Mouse (Mus musculus) heart, embryonic 11.5 days (tissue): ENCODE results near the gene Mpz. TPM values are rescaled to one million over a fixed set of nuclear protein-coding genes. Genes with fewer than 3 reads are reported as not detected.

Experiments
- ATAC-seq: fragments of 200-750 bp; cut with Nextera tagmentation; replicated peaks from 2 replicates; pipeline ENCODE4 v1.8.0; 2017; ENCODE audit warnings: moderate library complexity; ENCODE audit not compliant: insufficient number of reproducible peaks, low FRiP score, low TSS enrichment
- H3K27ac ChIP-seq: fragments of 300-500 bp; sonication (generic); 2 replicates; pipeline ENCODE4 v1.5.1; 2014; ENCODE audit warnings: mild to moderate bottlenecking, low read depth, low read length
- H3K27me3 ChIP-seq: fragments of 300-500 bp; sonication (generic); 2 replicates; pipeline ENCODE4 v1.6.1; 2014; ENCODE audit warnings: mild to moderate bottlenecking, low read length, mixed read lengths; ENCODE audit not compliant: control insufficient read depth, insufficient read depth
- H3K36me3 ChIP-seq: fragments of 300-500 bp; sonication (generic); 2 replicates; pipeline ENCODE4 v1.6.1; 2014; ENCODE audit warnings: mild to moderate bottlenecking, low read length, moderate library complexity, mixed read lengths; ENCODE audit not compliant: control insufficient read depth, insufficient read depth
- H3K4me1 ChIP-seq: fragments of 300-500 bp; sonication (generic); 2 replicates; pipeline ENCODE4 v1.6.1; 2014; ENCODE audit warnings: low read length; ENCODE audit not compliant: control insufficient read depth, insufficient read depth
- H3K4me2 ChIP-seq: fragments of 300-500 bp; sonication (generic); 2 replicates; pipeline ENCODE4 v1.6.1; 2014; ENCODE audit warnings: mild to moderate bottlenecking, moderate library complexity
- H3K4me3 ChIP-seq: fragments of 300-500 bp; sonication (generic); 2 replicates; pipeline ENCODE4 v1.5.1; 2014; ENCODE audit warnings: low read depth, low read length
- H3K9ac ChIP-seq: fragments of 300-500 bp; sonication (generic); 2 replicates; pipeline ENCODE4 v1.6.1; 2014; ENCODE audit warnings: mild to moderate bottlenecking, low read depth, low read length, moderate library complexity
- H3K9me3 ChIP-seq: fragments of 300-500 bp; sonication (generic); replicated peaks from 2 replicates; pipeline ENCODE4 v1.6.1; 2016; ENCODE audit warnings: low read length; ENCODE audit not compliant: control insufficient read depth
- WGBS: fragments of 180-500 bp; shearing (Covaris S2); extraction: QIAGEN DNeasy Blood & Tissue Kit; methylation state at CpG from one replicate; pipeline ENCODE4 v1.1.7; 2014; ENCODE audit not compliant: insufficient replicate concordance; 5-methylcytosine and 5-hydroxymethylcytosine counted together
- polyA plus RNA-seq: library from polyadenylated mRNA; unstranded; fragments of >200 nt; fragmentation: Nextera tagmentation; extraction: Ambion mirVana; gene quantifications from 2 replicates; pipeline ENCODE4 v1.2.1, GENCODE M21; 2014

The Mpz gene
- polyA plus RNA-seq, 1 experiment from 2014 or later, result not detected

GRCm38 (mm10) chr1:171110659-171111019 lies 39.9 kb upstream of the Mpz start:
- 0 out of 2 replicates have a peak overlapping the region, but pooled peaks have one; percentile 57 for H3K27ac ChIP-seq
- no peak for ATAC-seq
- WGBS, result 9% methylated on average over 15 of the region's 15 CpGs

DNA sequence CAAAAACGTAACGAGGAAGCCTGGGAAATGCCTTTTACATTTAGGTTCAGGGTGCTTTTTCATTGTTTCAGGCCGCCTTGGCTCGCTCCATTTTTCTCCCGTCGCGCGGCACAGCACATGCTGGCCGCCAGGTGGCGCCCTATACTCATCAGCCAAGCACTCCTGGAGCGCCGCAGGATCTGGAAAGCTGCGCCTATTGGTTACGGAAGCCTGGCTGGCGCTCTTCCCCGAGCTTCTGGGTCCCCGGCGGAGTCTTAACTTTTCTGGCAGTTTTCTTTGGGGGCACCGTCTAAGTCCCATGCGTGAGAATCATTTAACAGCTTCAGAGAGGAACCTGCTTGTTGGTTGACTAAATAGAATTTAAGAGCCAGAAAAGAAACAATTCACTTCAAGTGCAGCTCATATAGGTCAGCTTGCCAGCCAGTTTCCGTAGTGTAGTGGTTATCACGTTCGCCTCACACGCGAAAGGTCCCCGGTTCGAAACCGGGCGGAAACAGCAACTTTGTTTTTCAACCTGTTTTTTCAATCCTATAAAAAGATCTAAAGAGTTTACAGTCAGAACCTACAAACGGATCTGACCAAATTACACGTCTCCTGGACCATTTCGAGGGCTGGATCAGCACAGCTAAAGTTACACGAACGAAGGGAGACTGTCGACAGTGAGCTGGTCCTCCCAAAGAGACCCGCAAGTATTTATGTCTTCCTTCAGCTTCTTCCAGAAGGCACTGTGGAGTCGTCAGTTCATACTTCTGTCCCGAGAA lies 39.3 kb upstream of the Mpz start:
- WGBS, result under 1% methylated on average over 38 of the region's 38 CpGs
- Histone ChIP-seq H3K9me3 (no peaks in the 10 kb centered on the region), H3K4me3 (peak overlapping the region; percentile 65), H3K36me3 (no peaks in the 10 kb centered on the region), H3K9ac (peak overlapping the region; percentile 72), H3K4me2 (peak overlapping the region; percentile 82), H3K27me3 (no peaks in the 10 kb centered on the region), H3K27ac (peak overlapping the region; percentile 74), H3K4me1 (peaks cover 5% of the 10 kb centered on the region; the same call in 1 of the 2 replicates)
- ATAC-seq, result peak; percentile 83

More at GRCm38 (mm10) chr1:171110659-171111019, 39.9 kb upstream of the Mpz start:
- no peaks in the 10 kb centered on the region for H3K9me3 ChIP-seq
- H3K27me3 ChIP-seq, result no peaks in the 10 kb centered on the region
- peaks cover 5% of the 10 kb centered on the region; the same call in 1 of the 2 replicates for H3K4me1 ChIP-seq
- H3K9ac ChIP-seq, result peak overlapping the region; percentile 72
- H3K36me3 ChIP-seq, result no peaks in the 10 kb centered on the region
- peak overlapping the region; percentile 65 for H3K4me3 ChIP-seq
- H3K4me2 ChIP-seq, result peak overlapping the region; percentile 82

DNA sequence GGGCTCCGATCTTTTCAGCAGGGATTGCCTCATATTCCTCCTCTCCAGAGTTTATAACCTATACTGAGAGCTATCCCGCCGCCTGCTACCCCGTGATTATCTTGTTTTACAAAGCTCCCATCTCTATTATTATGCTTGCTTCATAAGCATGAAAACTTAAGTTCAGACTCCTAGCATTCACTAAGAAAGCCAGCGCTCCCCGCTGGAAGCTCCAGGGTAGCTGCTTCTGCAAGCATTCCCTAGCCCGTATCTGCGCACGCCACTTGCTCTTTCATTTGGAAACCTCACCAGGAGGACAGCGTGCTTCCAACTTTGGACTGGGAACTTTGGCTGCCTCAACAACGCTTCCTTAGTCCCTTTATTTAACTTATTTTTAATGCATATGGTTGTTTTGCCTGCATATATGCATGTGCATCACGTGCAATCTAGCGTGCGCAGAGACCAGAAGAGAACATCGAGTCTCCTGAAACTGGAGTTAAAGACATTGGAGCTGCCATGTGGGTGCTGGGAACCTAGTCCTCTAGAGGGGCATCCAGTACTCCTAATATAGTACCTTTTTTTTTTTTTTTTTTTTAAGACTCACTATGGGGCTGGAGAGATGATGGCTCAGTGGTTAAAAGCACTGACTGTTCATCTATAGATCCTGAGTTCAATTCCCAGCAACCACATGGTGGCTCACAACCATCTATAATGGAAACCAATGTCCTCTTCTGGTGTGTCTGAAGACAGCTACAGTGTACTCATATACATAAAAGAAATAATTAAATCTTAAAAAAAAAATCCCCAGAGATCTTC lies 38.5 kb upstream of the Mpz start:
- peak overlapping the region; percentile 71 for H3K9ac ChIP-seq
- H3K36me3 ChIP-seq, result no peaks in the 10 kb centered on the region
- ATAC-seq, result 0 out of 2 replicates have a peak, but pooled peaks have one; percentile 23
- H3K4me1 ChIP-seq, result peaks cover 5% of the 10 kb centered on the region; the same call in 1 of the 2 replicates
- H3K4me3 ChIP-seq, result peak overlapping the region; percentile 65
- 5% methylated on average over 15 of the region's 15 CpGs for WGBS
- no peaks in the 10 kb centered on the region for H3K27me3 ChIP-seq
- peak overlapping the region; percentile 74 for H3K27ac ChIP-seq
- H3K4me2 ChIP-seq, result peak overlapping the region; percentile 82
- no peaks in the 10 kb centered on the region for H3K9me3 ChIP-seq

DNA sequence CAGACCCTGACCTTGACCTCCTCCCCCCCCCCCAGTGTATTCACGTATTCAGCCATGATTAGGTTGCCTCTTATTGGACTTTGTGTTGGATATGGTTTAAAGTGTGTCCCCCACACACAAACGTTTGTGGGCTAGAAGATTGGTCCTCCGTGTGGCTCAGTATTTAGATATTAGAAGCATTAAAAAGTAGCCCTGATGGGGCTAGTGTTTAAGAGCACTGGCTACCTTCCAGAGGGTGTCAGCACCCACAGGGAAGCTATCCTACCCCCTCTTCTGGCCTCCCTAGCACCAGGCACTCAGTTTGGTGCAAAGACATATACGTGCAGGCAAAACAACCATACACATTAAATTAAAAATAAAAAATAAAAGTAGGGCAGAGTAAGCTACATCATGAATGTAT lies 37.5 kb upstream of the Mpz start:
- H3K4me1 ChIP-seq, result peaks cover 5% of the 10 kb centered on the region; the same call in 1 of the 2 replicates
- no peak for ATAC-seq
- H3K9me3 ChIP-seq, result no peaks in the 10 kb centered on the region
- H3K27ac ChIP-seq, result no peak overlapping the region
- no peak overlapping the region; the same call in 1 of the 2 replicates for H3K9ac ChIP-seq
- no peak overlapping the region for H3K4me2 ChIP-seq
- 82% methylated on average over 4 of the region's 4 CpGs for WGBS
- no peaks in the 10 kb centered on the region for H3K36me3 ChIP-seq
- H3K27me3 ChIP-seq, result no peaks in the 10 kb centered on the region
- H3K4me3 ChIP-seq, result no peak overlapping the region

DNA sequence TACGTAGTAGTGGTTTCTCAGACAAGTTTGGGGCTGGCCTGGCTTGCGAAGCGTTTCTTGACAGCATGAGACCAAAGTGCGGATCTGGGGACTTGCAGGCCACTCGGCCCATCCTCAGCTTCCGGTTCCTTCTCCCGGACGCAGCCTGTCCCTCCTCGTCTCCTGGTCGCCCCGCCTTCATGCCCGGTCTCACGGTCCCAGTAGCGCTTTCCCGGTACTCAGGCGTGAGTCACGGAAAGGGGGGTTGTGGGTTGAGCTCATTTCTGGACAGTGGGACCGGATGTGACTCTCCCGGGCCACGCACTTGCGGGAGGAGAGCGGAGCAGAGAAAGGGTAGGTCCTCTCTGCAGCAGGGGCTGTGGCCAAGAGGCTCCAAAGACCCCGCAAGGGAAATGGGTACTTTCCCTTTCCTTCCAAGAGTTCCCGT lies 36.6 kb upstream of the Mpz start, which contains the start of gene Cfap126:
Gene Cfap126 (plus strand): TSS at position 46 of the 427 bp plus-strand sequence.
- peak; percentile 37; the same call in 1 of the 2 replicates for ATAC-seq
- Histone ChIP-seq H3K9ac (peak within 1 kb of the TSS; percentile 82), H3K36me3 (no peaks in the 10 kb centered on the region), H3K4me1 (peaks cover 5% of the 10 kb centered on the region; the same call in 1 of the 2 replicates), H3K9me3 (no peaks in the 10 kb centered on the region), H3K27ac (peak within 1 kb of the TSS; percentile 78), H3K27me3 (no peaks in the 10 kb centered on the region), H3K4me2 (peak within 1 kb of the TSS; percentile 75), H3K4me3 (peak within 1 kb of the TSS; percentile 60)
- WGBS, result under 1% methylated on average over 24 of the region's 24 CpGs

- 37% methylated on average over 4 of the region's 4 CpGs for WGBS
- H3K9ac ChIP-seq, result no peak overlapping the region
These were observed 34.2 kb upstream of the Mpz start for GRCm38 (mm10) chr1:171116280-171116679.

GRCm38 (mm10) chr1:171118269-171118684 lies 32.2 kb upstream of the Mpz start:
- no peak for ATAC-seq
- WGBS, result 12% methylated on average over 4 of the region's 4 CpGs
- Histone ChIP-seq H3K4me1 (peaks cover 15% of the 10 kb centered on the region), H3K9ac (no peak overlapping the region), H3K27ac (no peak overlapping the region), H3K36me3 (no peaks in the 10 kb centered on the region), H3K4me3 (no peak overlapping the region), H3K27me3 (no peaks in the 10 kb centered on the region), H3K9me3 (no peaks in the 10 kb centered on the region), H3K4me2 (no peak overlapping the region)

More at GRCm38 (mm10) chr1:171116280-171116679, 34.2 kb upstream of the Mpz start:
- Histone ChIP-seq H3K9me3 (no peaks in the 10 kb centered on the region), H3K4me2 (no peak overlapping the region), H3K27ac (no peak overlapping the region), H3K36me3 (no peaks in the 10 kb centered on the region), H3K4me3 (no peak overlapping the region), H3K4me1 (peaks cover 11% of the 10 kb centered on the region; the same call in 1 of the 2 replicates), H3K27me3 (no peaks in the 10 kb centered on the region)
- ATAC-seq, result no peak

- 80% methylated on average over 5 of the region's 5 CpGs for WGBS
- Histone ChIP-seq H3K9ac (no peak overlapping the region), H3K27ac (no peak overlapping the region), H3K4me1 (peaks cover 10% of the 10 kb centered on the region), H3K9me3 (no peaks in the 10 kb centered on the region), H3K4me3 (no peak overlapping the region), H3K27me3 (no peaks in the 10 kb centered on the region), H3K36me3 (no peaks in the 10 kb centered on the region), H3K4me2 (no peak overlapping the region)
- ATAC-seq, result no peak
These were observed 31.5 kb upstream of the Mpz start for GRCm38 (mm10) chr1:171118996-171119395.
